Mouse (Mus musculus) spleen, postnatal 0 days (tissue): ENCODE results near the gene Taar8b. TPM values are rescaled to one million over a fixed set of nuclear protein-coding genes. Genes with fewer than 3 reads are reported as not detected.

Experiments
- polyA plus RNA-seq: library from polyadenylated mRNA; unstranded; fragments of >200 nt; fragmentation: Nextera tagmentation; extraction: Ambion mirVana; gene quantifications from 2 replicates; pipeline ENCODE4 v1.2.1, GENCODE M21; 2015

Gene Taar8b
- polyA plus RNA-seq = not detected in 2 replicates

DNA sequence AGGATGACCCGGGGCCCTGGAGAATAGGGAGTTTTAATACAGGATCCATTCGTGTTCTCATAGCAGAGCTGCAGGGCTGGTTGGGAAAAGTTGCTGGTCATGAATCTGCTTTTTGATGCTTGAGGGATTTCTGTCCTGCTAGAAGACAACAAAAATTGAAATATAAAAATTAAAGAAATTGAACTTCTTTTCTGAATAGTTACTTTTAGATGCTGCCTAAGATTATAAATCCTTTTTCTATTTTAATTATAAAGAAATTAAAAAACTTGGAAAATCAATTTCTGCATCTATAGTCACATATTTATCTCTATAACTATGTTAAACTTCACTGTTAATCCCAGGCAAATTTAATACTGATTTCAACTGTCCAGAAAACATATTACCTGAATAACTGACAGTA is at the start of gene Taar8b:
TSS of gene Taar8b (minus strand) at position 101 of the 400 bp plus-strand sequence.

DNA sequence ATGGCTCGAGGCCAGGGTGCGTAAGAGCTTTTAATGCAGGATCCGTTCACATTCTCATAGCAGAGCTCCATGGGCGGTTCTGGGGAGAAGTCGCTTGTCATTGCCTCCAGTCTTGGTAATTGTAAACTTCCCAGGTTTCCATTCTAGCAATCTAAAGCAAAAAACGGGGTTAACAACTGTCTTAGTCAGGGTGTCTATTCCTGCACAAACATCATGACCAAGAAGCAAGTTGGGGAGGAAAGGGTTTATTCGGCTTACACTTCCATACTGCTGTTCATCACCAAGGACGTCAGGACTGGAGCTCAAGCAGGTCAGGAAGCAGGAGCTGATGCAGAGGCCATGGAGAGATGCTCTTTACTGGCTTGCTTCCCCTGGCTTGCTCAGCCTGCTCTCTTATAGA is 17.3 kb upstream of the Taar8b start, which contains the start of gene Taar9:
TSS of gene Taar9 (minus strand) at position 101 of the 400 bp plus-strand sequence.

GRCm38 (mm10) chr10:24101812-24102211 is 9.7 kb upstream of the Taar8b start, which contains the start of gene Taar8c:
Taar8c (minus strand) TSS chr10:24101912.

GRCm38 (mm10) chr10:24076200-24076599 is 15.9 kb downstream of the Taar8b start, which contains the start of gene Taar8a:
Taar8a (plus strand) TSS chr10:24076500.

DNA sequence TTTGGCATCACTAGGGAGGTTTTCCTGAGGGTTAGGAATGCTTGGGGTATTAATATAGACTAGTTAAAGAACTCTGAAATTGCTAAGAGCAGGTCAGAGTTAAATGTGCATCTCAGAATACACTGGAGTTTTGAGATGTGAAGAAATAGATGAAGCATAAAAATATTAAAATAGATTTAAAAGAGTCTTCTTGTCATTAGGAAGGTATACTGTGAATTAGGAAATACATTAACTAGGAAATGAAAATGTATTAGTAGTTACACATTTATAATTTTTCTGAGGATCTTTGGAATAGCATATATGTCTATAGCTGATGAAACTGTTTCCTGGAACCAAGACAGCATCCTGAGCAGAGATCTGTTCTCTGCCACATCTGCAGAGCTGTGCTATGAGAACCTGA is 42.9 kb downstream of the Taar8b start, which contains the start of gene Taar7f:
TSS of gene Taar7f (plus strand) at position 301 of the 400 bp plus-strand sequence.

Other genes with a start within 250 kb of the Taar8b start
- gene Vnn3, start 240.8 kb downstream of the Taar8b start, polyA plus RNA-seq = 2.8 and 3.0 TPM in 2 replicates
- 0.97 and 1.1 TPM in 2 replicates for gene Vnn1, start 197.6 kb downstream of the Taar8b start, polyA plus RNA-seq
- not detected in 2 replicates for gene Taar1, start 171.9 kb downstream of the Taar8b start, polyA plus RNA-seq
- gene Taar2, start 153.7 kb downstream of the Taar8b start, polyA plus RNA-seq = not detected in 2 replicates
- not detected in 2 replicates for gene Taar3, start 142.7 kb downstream of the Taar8b start, polyA plus RNA-seq
- not detected in 2 replicates for gene Taar4, start 131.8 kb downstream of the Taar8b start, polyA plus RNA-seq
- not detected in 2 replicates for gene Taar5, start 121.6 kb downstream of the Taar8b start, polyA plus RNA-seq
- gene Taar6, start 106.6 kb downstream of the Taar8b start, polyA plus RNA-seq = not detected in 2 replicates
- gene Taar7a, start 98.8 kb downstream of the Taar8b start, polyA plus RNA-seq = not detected in 2 replicates
- not detected in 2 replicates for gene Taar7b, start 92.4 kb downstream of the Taar8b start, polyA plus RNA-seq
- gene Taar7d, start 65.1 kb downstream of the Taar8b start, polyA plus RNA-seq = not detected in 2 replicates
- not detected in 2 replicates for gene Taar7e, start 54.7 kb downstream of the Taar8b start, polyA plus RNA-seq
- not detected in 2 replicates for gene Taar7f, start 42.8 kb downstream of the Taar8b start, polyA plus RNA-seq
- not detected in 2 replicates for gene Taar8a, start 15.8 kb downstream of the Taar8b start, polyA plus RNA-seq
- not detected in 2 replicates for gene Taar8c, start 9.6 kb upstream of the Taar8b start, polyA plus RNA-seq
- not detected in 2 replicates for gene Taar9, start 17.2 kb upstream of the Taar8b start, polyA plus RNA-seq
- 33.8 and 42.4 TPM in 2 replicates for gene Stx7, start 57.0 kb upstream of the Taar8b start, polyA plus RNA-seq
- gene Moxd1, start 131.2 kb upstream of the Taar8b start, polyA plus RNA-seq = 0.35 and 0.61 TPM in 2 replicates